Mouse (Mus musculus) intestine, embryonic 16.5 days (tissue): Measurements from ENCODE around the gene Casp8ap2. TPM values are rescaled to one million over a fixed set of nuclear protein-coding genes. Genes with fewer than 3 reads are reported as not detected.

Experiments
- ATAC-seq: fragments of 200-750 bp; cut with Nextera tagmentation; 2 replicates; pipeline ENCODE4 v1.8.0; 2017; ENCODE audit warnings: moderate TSS enrichment, moderate library complexity
- H3K27ac ChIP-seq: fragments of 300-500 bp; sonication (generic); 2 replicates; pipeline ENCODE4 v1.5.1; 2014; ENCODE audit warnings: mild to moderate bottlenecking, low read length
- H3K27me3 ChIP-seq: fragments of 300-500 bp; sonication (generic); replicated peaks from 2 replicates; pipeline ENCODE4 v1.6.1; 2014; ENCODE audit warnings: low read length, control low read depth, mixed read lengths; ENCODE audit not compliant: control insufficient read depth, insufficient read depth
- H3K36me3 ChIP-seq: fragments of 300-500 bp; sonication (generic); 2 replicates; pipeline ENCODE4 v1.6.1; 2014; ENCODE audit warnings: low read length, control low read depth; ENCODE audit not compliant: control insufficient read depth, insufficient read depth
- H3K4me1 ChIP-seq: fragments of 300-500 bp; sonication (generic); 2 replicates; pipeline ENCODE4 v1.6.1; 2014; ENCODE audit warnings: low read length, control low read depth, mixed read lengths; ENCODE audit not compliant: control insufficient read depth, insufficient read depth
- H3K4me2 ChIP-seq: fragments of 300-500 bp; sonication (generic); 2 replicates; pipeline ENCODE4 v1.6.1; 2014; ENCODE audit warnings: low read depth, low read length, control low read depth
- H3K4me3 ChIP-seq: fragments of 300-500 bp; sonication (generic); 2 replicates; pipeline ENCODE4 v1.5.1; 2014; ENCODE audit warnings: mild to moderate bottlenecking, low read length
- H3K9ac ChIP-seq: fragments of 300-500 bp; sonication (generic); 2 replicates; pipeline ENCODE4 v1.6.1; 2014; ENCODE audit warnings: low read depth, low read length
- H3K9me3 ChIP-seq: fragments of 300-500 bp; sonication (generic); 2 replicates; pipeline ENCODE4 v1.6.1; 2016; ENCODE audit warnings: low read length, control low read depth; ENCODE audit not compliant: control insufficient read depth
- WGBS: fragments of 180-500 bp; shearing (Covaris S2); extraction: QIAGEN DNeasy Blood & Tissue Kit; methylation state at CpG from one replicate; pipeline ENCODE4 v1.1.7; 2014; 5-methylcytosine and 5-hydroxymethylcytosine counted together
- polyA plus RNA-seq: library from polyadenylated mRNA; unstranded; fragments of >200 nt; fragmentation: Nextera tagmentation; extraction: Ambion mirVana; gene quantifications from 2 replicates; pipeline ENCODE4 v1.2.1, GENCODE M21; 2015

The Casp8ap2 gene
- 30.9 and 37.3 TPM in 2 replicates for polyA plus RNA-seq

DNA sequence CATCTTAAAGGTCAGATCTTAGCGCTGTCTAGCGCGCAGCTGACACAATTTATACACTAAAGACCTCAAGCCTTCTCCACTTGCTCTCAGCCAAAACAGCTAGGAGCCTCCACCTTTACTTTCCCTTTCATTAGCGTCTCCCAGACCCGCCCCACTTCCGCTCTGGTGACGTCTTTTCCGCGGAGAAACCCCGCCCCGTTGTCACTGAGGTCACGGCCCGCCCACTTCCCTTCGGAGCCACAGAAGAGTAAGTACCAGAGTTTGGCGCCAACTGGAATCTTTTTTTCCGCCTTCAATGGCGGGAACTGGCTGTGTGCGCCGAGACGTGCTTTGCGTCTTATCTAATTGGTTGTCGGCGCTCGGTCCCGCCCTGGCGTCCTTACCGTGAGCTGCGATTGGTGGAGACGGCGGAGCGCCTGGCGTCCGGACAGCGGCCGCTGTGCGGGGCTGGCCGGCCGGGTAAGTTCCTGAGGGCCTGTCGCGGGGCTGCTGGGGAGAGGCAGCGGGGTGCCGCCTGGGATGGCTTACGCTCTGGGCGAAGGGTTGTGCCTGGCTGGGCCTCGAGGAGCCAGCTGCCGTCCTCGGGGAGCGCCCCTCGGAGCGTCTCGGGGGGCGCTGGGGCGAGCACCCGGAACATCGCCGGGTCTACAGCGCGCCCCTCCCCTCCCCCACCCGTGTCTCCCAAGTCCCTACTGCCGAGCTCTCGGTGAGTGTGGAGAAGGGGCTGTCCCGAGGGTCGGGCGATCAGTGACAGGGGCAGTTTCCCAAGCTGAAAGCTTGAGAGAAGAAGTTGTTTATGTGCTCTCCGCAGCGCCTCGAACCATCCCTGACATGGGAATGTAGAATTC, at the start of gene Casp8ap2:
Gene Casp8ap2 (plus strand): TSS at position 418 of the 848 bp plus-strand sequence.
- peak within 1 kb of the TSS; percentile 90 for H3K9ac ChIP-seq
- peak within 1 kb of the TSS; percentile 91 for H3K4me3 ChIP-seq
- peak within 1 kb of the TSS; percentile 77 for H3K4me2 ChIP-seq
- under 1% methylated on average over 64 of the region's 67 CpGs for WGBS
- no peaks in the 10 kb centered on the region for H3K36me3 ChIP-seq
- peak; percentile 100 for ATAC-seq
- peaks cover 9% of the 10 kb centered on the region; the same call in 1 of the 2 replicates for H3K4me1 ChIP-seq
- peak within 1 kb of the TSS; percentile 77 for H3K27ac ChIP-seq
- H3K9me3 ChIP-seq = no peaks in the 10 kb centered on the region
- H3K27me3 ChIP-seq = no peaks in the 10 kb centered on the region

DNA sequence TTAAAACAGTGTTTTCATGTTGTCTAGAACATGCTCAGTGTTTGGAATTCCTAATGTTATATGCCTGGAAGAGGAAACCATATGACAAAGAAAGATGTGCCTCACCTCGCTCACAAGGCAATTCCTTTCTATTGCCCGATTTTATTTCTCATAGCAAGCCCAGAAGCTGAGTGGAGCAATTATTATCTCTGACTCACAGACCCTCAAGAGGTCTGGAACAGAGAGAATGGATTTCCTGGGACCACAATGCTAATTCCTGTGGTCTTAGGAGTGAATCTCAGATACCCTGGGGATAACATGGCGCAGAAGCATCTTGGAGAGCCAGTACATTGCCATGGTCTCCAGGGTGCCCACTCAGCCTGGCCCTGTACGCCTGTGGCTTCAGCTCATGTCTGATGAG, 46.2 kb upstream of the Casp8ap2 start:
- H3K9me3 ChIP-seq = no peaks in the 10 kb centered on the region
- H3K36me3 ChIP-seq = no peaks in the 10 kb centered on the region
- 80% methylated on average over 4 of the region's 4 CpGs for WGBS
- no peak overlapping the region for H3K4me2 ChIP-seq
- no peaks in the 10 kb centered on the region for H3K4me1 ChIP-seq
- H3K27ac ChIP-seq = no peak overlapping the region
- no peak for ATAC-seq
- H3K27me3 ChIP-seq = no peaks in the 10 kb centered on the region
- no peak overlapping the region for H3K4me3 ChIP-seq
- H3K9ac ChIP-seq = no peak overlapping the region

GRCm38 (mm10) chr4:32569995-32570938, 45.0 kb upstream of the Casp8ap2 start:
- no peaks in the 10 kb centered on the region for H3K9me3 ChIP-seq
- H3K4me2 ChIP-seq = no peak overlapping the region
- no peaks in the 10 kb centered on the region for H3K36me3 ChIP-seq
- H3K27ac ChIP-seq = no peak overlapping the region
- H3K4me1 ChIP-seq = no peaks in the 10 kb centered on the region
- no peaks in the 10 kb centered on the region for H3K27me3 ChIP-seq
- ATAC-seq = peak; percentile 37
- no peak overlapping the region for H3K4me3 ChIP-seq
- 42% methylated on average over 17 of the region's 17 CpGs for WGBS
- H3K9ac ChIP-seq = no peak overlapping the region

DNA sequence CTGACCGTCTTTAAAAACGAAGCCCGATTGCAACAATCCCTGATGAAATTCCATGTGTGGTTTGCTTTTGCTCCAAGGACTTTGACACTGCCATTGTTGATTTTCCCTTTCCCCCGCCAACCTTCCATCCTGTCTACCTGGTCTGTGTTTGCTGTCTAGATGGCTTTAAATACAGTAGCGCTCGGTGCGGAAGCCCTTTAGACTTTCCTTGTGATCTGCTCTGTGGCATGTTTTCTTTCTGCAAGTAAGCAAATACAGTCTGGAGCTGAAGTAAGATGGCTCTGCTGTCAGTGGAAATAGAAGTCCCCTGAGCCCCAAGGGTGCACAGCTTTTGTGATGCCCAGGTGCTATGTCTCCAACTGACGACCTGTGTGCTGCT, 44.3 kb upstream of the Casp8ap2 start:
- no peaks in the 10 kb centered on the region for H3K9me3 ChIP-seq
- WGBS = 46% methylated on average over 8 of the region's 8 CpGs
- peak; percentile 37 for ATAC-seq
- no peak overlapping the region for H3K9ac ChIP-seq
- no peak overlapping the region for H3K4me2 ChIP-seq
- H3K27ac ChIP-seq = no peak overlapping the region
- H3K36me3 ChIP-seq = no peaks in the 10 kb centered on the region
- H3K4me3 ChIP-seq = no peak overlapping the region
- H3K27me3 ChIP-seq = no peaks in the 10 kb centered on the region
- no peaks in the 10 kb centered on the region for H3K4me1 ChIP-seq

DNA sequence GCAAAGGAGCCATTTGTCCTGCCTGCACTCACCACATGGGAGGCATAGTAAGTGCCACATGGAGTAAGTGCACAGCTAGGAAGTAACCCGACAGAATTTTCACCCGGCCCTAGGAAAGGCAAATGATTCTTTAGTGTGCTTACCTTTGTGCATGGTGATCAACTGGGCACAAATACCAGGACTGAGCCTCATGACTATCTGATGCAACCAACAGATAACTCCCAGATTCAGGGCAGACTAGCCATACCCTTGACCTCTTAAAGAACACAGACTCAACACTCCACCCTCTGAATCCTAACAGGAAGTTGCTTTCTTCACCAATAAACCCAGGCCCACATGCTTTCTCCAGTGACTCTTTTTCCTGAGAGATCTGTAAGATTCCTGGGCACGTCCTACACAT, 43.8 kb upstream of the Casp8ap2 start:
- peak; percentile 48; the same call in 1 of the 2 replicates for ATAC-seq
- no peak overlapping the region for H3K27ac ChIP-seq
- no peaks in the 10 kb centered on the region for H3K27me3 ChIP-seq
- no peaks in the 10 kb centered on the region for H3K9me3 ChIP-seq
- WGBS = 58% methylated on average over 3 of the region's 3 CpGs
- H3K4me1 ChIP-seq = no peaks in the 10 kb centered on the region
- no peaks in the 10 kb centered on the region for H3K36me3 ChIP-seq
- H3K4me3 ChIP-seq = no peak overlapping the region
- H3K9ac ChIP-seq = no peak overlapping the region
- no peak overlapping the region for H3K4me2 ChIP-seq

- peak; percentile 54 for ATAC-seq
Observed at GRCm38 (mm10) chr4:32572118-32572517, 43.1 kb upstream of the Casp8ap2 start.

GRCm38 (mm10) chr4:32573586-32573985, 41.7 kb upstream of the Casp8ap2 start:
- Histone ChIP-seq H3K4me2 (no peak overlapping the region), H3K27me3 (no peaks in the 10 kb centered on the region), H3K4me1 (no peaks in the 10 kb centered on the region), H3K9me3 (no peaks in the 10 kb centered on the region), H3K9ac (no peak overlapping the region), H3K36me3 (no peaks in the 10 kb centered on the region), H3K4me3 (no peak overlapping the region), H3K27ac (no peak overlapping the region)
- WGBS = 80% methylated on average over 5 of the region's 5 CpGs
- ATAC-seq = no peak

More at GRCm38 (mm10) chr4:32572118-32572517, 43.1 kb upstream of the Casp8ap2 start:
- H3K4me1 ChIP-seq = no peaks in the 10 kb centered on the region
- H3K27ac ChIP-seq = no peak overlapping the region
- H3K4me3 ChIP-seq = no peak overlapping the region
- H3K9ac ChIP-seq = no peak overlapping the region
- H3K9me3 ChIP-seq = no peaks in the 10 kb centered on the region
- H3K36me3 ChIP-seq = no peaks in the 10 kb centered on the region
- WGBS = 46% methylated on average over 1 of the region's 1 CpGs
- no peak overlapping the region for H3K4me2 ChIP-seq
- H3K27me3 ChIP-seq = no peaks in the 10 kb centered on the region

- H3K4me1 ChIP-seq = no peaks in the 10 kb centered on the region
- ATAC-seq = no peak
- no peak overlapping the region for H3K4me3 ChIP-seq
- H3K27ac ChIP-seq = no peak overlapping the region
- no peaks in the 10 kb centered on the region for H3K36me3 ChIP-seq
- H3K9ac ChIP-seq = no peak overlapping the region
- H3K4me2 ChIP-seq = no peak overlapping the region
- no peaks in the 10 kb centered on the region for H3K27me3 ChIP-seq
- H3K9me3 ChIP-seq = no peaks in the 10 kb centered on the region
- 81% methylated on average over 1 of the region's 1 CpGs for WGBS
Observed at GRCm38 (mm10) chr4:32574604-32575003, 40.6 kb upstream of the Casp8ap2 start.

DNA sequence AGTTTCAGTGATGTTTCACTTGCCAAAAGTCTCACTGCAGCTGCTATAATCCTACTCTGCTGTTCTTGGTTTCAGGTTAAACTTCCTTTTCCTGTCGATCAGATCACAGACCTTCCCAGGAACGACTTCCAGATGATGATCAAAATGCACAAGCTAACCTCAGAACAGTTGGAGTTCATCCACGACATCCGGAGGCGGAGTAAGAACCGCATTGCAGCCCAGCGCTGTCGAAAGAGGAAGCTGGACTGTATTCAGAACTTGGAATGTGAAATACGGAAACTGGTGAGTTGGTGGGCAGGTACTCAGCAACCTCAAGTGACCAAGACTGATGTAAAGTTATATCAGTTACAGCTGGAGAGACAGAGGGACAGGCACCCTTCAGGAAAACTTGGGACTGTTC, 40.1 kb upstream of the Casp8ap2 start:
- H3K4me1 ChIP-seq = no peaks in the 10 kb centered on the region
- H3K27me3 ChIP-seq = no peaks in the 10 kb centered on the region
- H3K9ac ChIP-seq = no peak overlapping the region
- ATAC-seq = no peak
- no peaks in the 10 kb centered on the region for H3K9me3 ChIP-seq
- H3K4me3 ChIP-seq = no peak overlapping the region
- no peak overlapping the region for H3K27ac ChIP-seq
- no peaks in the 10 kb centered on the region for H3K36me3 ChIP-seq
- WGBS = 58% methylated on average over 9 of the region's 9 CpGs
- no peak overlapping the region for H3K4me2 ChIP-seq
